Mouse (Mus musculus) lung, embryonic 14.5 days (tissue): Measurements from ENCODE around the gene Nfu1. TPM values are rescaled to one million over a fixed set of nuclear protein-coding genes. Genes with fewer than 3 reads are reported as not detected.
A peak's percentile ranks its signal among the peaks of the same experiment; 100 is the strongest.

ENCODE experiments used
- ATAC-seq: fragments of 200-750 bp; cut with Nextera tagmentation; 2 replicates; pipeline ENCODE4 v1.8.0; 2017; ENCODE audit warnings: mild to moderate bottlenecking, moderate TSS enrichment, moderate library complexity; ENCODE audit not compliant: insufficient read depth
- DNase-seq: peaks from one replicate; pipeline ENCODE4 v3.0.0-alpha.2; 2015
- H3K27ac ChIP-seq: fragments of 300-500 bp; sonication (generic); 2 replicates; pipeline ENCODE4 v1.5.1; 2014; ENCODE audit warnings: low read depth, mild to moderate bottlenecking, moderate library complexity
- H3K27me3 ChIP-seq: fragments of 300-500 bp; sonication (generic); 2 replicates; pipeline ENCODE4 v1.6.1; 2014; ENCODE audit warnings: low read length, control low read depth; ENCODE audit not compliant: insufficient read depth
- H3K36me3 ChIP-seq: fragments of 300-500 bp; sonication (generic); 2 replicates; pipeline ENCODE4 v1.6.1; 2014; ENCODE audit warnings: control low read depth; ENCODE audit not compliant: insufficient read depth
- H3K4me1 ChIP-seq: fragments of 300-500 bp; sonication (generic); 2 replicates; pipeline ENCODE4 v1.6.1; 2014; ENCODE audit warnings: antibody characterized with exemption, control low read depth; ENCODE audit not compliant: insufficient read depth
- H3K4me2 ChIP-seq: fragments of 300-500 bp; sonication (generic); 2 replicates; pipeline ENCODE4 v1.6.1; 2014; ENCODE audit warnings: mild to moderate bottlenecking
- H3K4me3 ChIP-seq: fragments of 300-500 bp; sonication (generic); 2 replicates; pipeline ENCODE4 v1.5.1; 2014; ENCODE audit warnings: low read depth, low read length
- H3K9ac ChIP-seq: fragments of 300-500 bp; sonication (generic); 2 replicates; pipeline ENCODE4 v1.6.1; 2014
- H3K9me3 ChIP-seq: fragments of 300-500 bp; sonication (generic); 2 replicates; pipeline ENCODE4 v1.6.1; 2016; ENCODE audit warnings: low read depth, low read length, control low read depth
- CTCF ChIP-seq: IDR thresholded peaks from 2 replicates; pipeline ENCODE4 v1.5.1; 2016; ENCODE audit warnings: antibody characterized with exemption, low read depth
- WGBS: fragments of 180-500 bp; shearing (Covaris S2); extraction: QIAGEN DNeasy Blood & Tissue Kit; methylation state at CpG from one replicate; pipeline ENCODE4 v1.1.7; 2014; 5-methylcytosine and 5-hydroxymethylcytosine counted together
- polyA plus RNA-seq: library from polyadenylated mRNA; unstranded; fragments of >200 nt; fragmentation: Nextera tagmentation; extraction: Ambion mirVana; gene quantifications from 2 replicates; pipeline ENCODE4 v1.2.1, GENCODE M21; 2014

Nfu1 gene
- polyA plus RNA-seq, 1 experiment from 2014 or later, result 88.4 TPM

DNA sequence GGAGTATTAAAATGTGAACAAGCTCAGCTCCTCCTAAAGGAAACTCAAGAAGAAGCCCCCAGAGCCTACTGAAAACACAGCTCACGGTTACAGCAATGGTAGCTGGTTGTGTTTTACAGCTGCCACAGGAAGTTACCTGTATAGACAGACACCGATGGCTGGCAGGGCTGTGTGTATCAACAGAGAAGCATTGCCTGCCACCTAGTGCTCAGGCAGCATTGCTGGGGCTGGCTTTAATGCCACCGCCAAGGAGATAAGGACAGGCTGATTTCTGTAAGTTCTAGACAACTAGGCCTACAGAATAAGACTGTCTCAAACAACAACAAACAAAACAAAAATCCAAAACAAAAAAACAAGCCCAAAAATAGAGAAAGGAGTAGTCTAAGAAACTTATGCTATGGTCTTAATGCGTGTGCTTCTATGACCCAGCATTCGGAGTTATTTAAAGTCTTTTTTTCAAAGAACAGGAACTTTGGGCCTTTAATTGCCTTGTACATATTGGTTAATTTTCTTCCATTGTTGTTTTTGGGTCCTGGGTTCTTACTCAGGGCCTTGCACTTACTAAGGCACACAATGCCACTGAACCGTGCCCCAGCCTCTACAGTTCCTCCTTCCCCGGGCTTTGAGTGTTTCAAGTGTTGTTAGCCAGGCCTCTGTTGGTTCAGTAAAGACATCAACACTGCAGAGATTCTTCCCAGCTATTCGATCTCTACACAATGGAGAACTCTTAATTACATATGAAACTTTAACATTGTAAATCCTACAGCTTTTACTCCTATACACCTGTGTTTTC lies 23.5 kb upstream of the Nfu1 start:
- peak; percentile 21; the same call in 1 of the 2 replicates for TF ChIP-seq CTCF
- no peak overlapping the region for H3K4me2 ChIP-seq
- H3K27ac ChIP-seq, result no peak overlapping the region
- no peaks in the 10 kb centered on the region for H3K4me1 ChIP-seq
- ATAC-seq (no peak), DNase-seq (no peak)
- H3K27me3 ChIP-seq, result no peaks in the 10 kb centered on the region
- no peaks in the 10 kb centered on the region for H3K9me3 ChIP-seq
- peaks cover 15% of the 10 kb centered on the region for H3K36me3 ChIP-seq
- H3K4me3 ChIP-seq, result no peak overlapping the region
- no peak overlapping the region for H3K9ac ChIP-seq
- WGBS, result 78% methylated on average over 8 of the region's 8 CpGs

DNA sequence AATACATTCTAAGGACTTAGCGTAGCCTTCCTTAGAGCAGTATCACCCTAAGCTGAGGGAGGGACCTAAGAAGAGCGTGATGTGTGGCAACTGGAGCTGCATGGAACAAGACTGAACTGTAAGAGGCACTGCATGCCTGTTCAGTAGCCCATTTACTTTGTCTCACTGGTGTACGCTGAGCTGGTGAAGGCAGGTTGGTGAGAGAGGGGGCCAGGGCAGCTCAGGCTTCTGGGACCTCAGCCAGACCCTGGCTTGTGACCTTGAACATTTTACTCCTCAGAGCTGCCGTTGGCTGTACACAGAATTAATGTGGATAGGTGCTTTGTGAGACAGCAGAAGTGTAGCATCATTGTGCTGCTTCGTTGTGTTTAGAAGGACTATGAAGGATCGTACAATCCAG lies 19.5 kb upstream of the Nfu1 start:
- Histone ChIP-seq H3K4me2 (no peak overlapping the region), H3K36me3 (0 out of 2 replicates have a peak, but pooled peaks cover 4% of the 10 kb centered on the region), H3K9ac (no peak overlapping the region), H3K4me3 (no peak overlapping the region), H3K27me3 (no peaks in the 10 kb centered on the region), H3K9me3 (no peaks in the 10 kb centered on the region), H3K4me1 (no peaks in the 10 kb centered on the region), H3K27ac (no peak overlapping the region)
- no peak for ATAC-seq
- no peak for DNase-seq
- TF ChIP-seq CTCF, result no peak
- WGBS, result 85% methylated on average over 6 of the region's 6 CpGs

DNA sequence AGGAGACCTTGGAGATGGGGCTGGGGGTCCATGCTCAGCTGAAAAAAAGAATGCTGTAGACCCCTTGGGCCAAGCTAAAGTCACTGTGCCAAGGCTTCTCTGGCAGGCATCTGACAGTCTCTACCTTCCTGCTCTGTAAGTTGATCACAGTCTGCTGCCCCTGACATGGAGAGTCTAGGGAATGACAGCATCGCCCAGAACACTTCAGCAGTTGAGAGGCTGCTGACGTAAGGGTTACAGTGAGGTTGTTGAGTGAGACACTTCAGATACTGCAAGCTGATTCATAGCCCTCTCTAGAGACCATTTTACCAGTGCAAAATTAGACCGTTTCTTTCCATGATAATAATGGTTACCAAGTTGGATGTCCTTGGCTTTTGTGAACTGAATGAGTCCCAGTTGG lies 18.0 kb upstream of the Nfu1 start:
- Histone ChIP-seq H3K27me3 (no peaks in the 10 kb centered on the region), H3K27ac (no peak overlapping the region), H3K9me3 (no peaks in the 10 kb centered on the region), H3K4me3 (no peak overlapping the region), H3K9ac (no peak overlapping the region), H3K36me3 (peaks cover 7% of the 10 kb centered on the region; the same call in 1 of the 2 replicates), H3K4me2 (no peak overlapping the region), H3K4me1 (no peaks in the 10 kb centered on the region)
- 68% methylated on average over 3 of the region's 3 CpGs for WGBS
- ATAC-seq, result 0 out of 2 replicates have a peak, but pooled peaks have one; percentile 38
- peak; percentile 66 for DNase-seq
- no peak for TF ChIP-seq CTCF

DNA sequence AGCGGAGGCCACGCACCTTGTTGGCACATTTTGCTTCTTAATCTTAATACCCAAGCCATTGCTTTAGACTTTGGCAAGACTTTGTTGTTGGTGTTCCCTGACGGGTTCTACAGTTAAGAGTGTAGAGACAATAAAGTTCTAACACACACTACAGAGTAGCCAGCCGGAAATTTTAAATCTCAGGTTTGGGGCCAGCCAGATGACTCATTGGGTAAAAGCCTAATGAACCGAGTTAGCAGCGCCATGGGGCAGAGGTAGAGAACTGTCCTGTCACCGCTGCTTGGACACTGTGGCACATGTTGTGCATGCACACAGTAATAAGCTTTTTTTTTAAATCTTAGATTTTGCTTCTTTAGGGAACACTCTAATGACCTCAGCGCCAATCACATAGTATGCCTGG lies 16.7 kb upstream of the Nfu1 start:
- TF ChIP-seq CTCF, result no peak
- Histone ChIP-seq H3K27ac (no peak overlapping the region), H3K27me3 (no peaks in the 10 kb centered on the region), H3K9ac (no peak overlapping the region), H3K4me1 (no peaks in the 10 kb centered on the region), H3K9me3 (no peaks in the 10 kb centered on the region), H3K36me3 (peaks cover 20% of the 10 kb centered on the region), H3K4me3 (no peak overlapping the region), H3K4me2 (no peak overlapping the region)
- WGBS, result 90% methylated on average over 8 of the region's 8 CpGs
- DNase-seq (no peak), ATAC-seq (no peak)

DNA sequence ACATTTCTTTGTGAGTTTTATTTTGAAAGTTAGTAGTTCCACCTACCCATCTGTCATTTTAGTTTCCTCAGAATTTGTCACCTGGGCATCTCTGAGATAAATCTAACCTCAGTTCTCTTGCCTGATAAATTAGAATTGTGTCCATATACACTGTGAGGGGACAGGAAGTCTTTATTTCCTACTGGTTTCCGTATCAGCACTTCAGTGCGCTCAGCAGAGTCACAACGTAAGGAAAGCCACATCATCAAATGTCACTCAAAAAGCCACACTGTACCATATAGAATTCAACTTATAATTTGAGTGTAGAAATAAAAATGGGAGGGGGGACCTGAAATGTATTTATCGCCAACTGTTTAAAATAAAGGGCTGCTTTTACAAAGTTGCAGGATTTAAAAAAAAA lies 14.8 kb upstream of the Nfu1 start:
- no peak overlapping the region for H3K9ac ChIP-seq
- H3K9me3 ChIP-seq, result no peaks in the 10 kb centered on the region
- no peak for TF ChIP-seq CTCF
- WGBS, result 75% methylated on average over 4 of the region's 4 CpGs
- peaks cover 30% of the 10 kb centered on the region for H3K36me3 ChIP-seq
- H3K27ac ChIP-seq, result no peak overlapping the region
- ATAC-seq (no peak), DNase-seq (no peak)
- H3K4me3 ChIP-seq, result no peak overlapping the region
- H3K27me3 ChIP-seq, result no peaks in the 10 kb centered on the region
- no peak overlapping the region for H3K4me2 ChIP-seq
- no peaks in the 10 kb centered on the region for H3K4me1 ChIP-seq

DNA sequence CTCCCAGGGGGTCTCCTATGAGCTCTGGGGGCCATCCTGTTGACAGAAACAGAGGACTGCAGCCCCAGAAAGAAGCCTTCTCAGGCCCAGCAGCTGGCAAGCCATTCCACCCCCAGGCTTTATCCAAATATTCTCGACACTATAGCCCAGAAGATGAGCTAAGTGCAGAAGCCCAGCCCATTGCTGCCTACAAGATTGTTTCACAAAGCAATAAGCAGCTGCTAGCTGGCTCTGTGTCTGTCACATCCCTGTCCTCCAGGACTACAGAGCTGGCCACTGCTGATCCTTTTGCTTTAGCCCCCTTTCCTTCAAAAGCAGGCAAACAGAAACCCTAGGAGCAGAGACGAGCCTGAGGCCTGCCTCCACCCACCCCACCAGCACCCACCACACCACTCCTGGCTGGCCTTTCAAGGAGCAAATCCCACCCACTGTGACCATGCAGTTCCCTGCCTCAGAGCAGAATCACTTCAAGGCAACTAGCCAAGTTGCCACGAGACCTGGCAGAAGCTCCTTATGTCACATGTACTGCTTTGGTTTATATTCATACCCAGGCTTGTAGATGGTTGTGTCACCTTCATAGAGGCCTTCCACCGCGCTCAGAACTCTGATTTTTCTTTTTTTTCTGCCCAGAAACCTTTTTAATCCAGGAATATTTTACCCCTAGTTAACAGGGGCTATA lies 12.3 kb upstream of the Nfu1 start:
- H3K9ac ChIP-seq, result no peak overlapping the region
- 81% methylated on average over 5 of the region's 5 CpGs for WGBS
- no peak for ATAC-seq

DNA sequence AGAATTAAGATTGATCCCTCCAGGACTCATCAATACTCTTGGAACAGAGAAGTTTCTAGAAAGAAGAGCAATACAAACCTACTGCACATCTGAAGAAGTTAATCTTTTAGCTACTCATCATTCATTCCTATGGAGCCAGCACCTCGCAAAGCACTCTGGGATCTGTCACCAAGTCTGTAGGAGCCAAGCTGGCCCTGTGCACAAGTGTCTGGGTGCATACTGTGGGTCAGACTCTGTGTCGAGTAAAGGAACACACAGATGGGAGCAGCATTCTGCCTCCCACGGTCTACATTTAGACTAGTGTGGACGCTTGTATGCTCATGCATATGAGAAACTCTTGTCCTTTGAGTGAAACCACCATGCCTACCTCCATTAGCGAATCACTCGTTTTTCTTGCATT lies 11.7 kb upstream of the Nfu1 start:
- H3K9me3 ChIP-seq, result no peaks in the 10 kb centered on the region
- no peaks in the 10 kb centered on the region for H3K27me3 ChIP-seq
- H3K9ac ChIP-seq, result no peak overlapping the region
- no peak overlapping the region for H3K27ac ChIP-seq
- H3K4me1 ChIP-seq, result no peaks in the 10 kb centered on the region
- H3K4me3 ChIP-seq, result no peak overlapping the region
- H3K36me3 ChIP-seq, result peaks cover 30% of the 10 kb centered on the region
- 90% methylated on average over 6 of the region's 6 CpGs for WGBS
- no peak for ATAC-seq
- no peak overlapping the region for H3K4me2 ChIP-seq
- no peak for TF ChIP-seq CTCF
- DNase-seq, result no peak

More for the DNA sequence above, 12.3 kb upstream of the Nfu1 start:
- TF ChIP-seq CTCF, result no peak
- Histone ChIP-seq H3K4me1 (no peaks in the 10 kb centered on the region), H3K27ac (no peak overlapping the region), H3K36me3 (peaks cover 30% of the 10 kb centered on the region), H3K4me2 (no peak overlapping the region), H3K9me3 (no peaks in the 10 kb centered on the region), H3K4me3 (no peak overlapping the region), H3K27me3 (no peaks in the 10 kb centered on the region)
- no peak for DNase-seq
